In the genomic region with DNA sequence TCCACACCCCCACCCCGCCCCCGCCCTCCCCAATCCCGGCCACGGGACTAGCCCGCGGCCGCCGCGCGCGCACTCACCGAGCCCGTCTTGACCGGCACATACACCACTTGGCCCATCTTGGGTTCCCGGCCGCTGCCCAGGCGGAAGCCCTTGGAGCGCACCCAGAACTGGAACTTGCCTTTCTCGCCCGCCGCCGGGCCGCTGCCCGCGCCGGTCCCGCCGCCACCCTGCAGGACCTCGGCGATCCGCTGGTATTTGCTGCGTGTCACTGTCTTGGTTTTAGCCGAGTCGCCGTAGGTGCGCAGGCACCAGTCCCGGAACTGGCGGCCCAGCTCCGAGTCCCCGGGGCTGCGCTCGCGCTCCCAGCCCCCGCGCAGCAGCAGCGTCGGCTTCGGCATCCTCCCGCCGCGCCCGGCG, we compare ENCODE assay signal across 8 mouse cellular contexts. TPM values are rescaled to one million over a fixed set of nuclear protein-coding genes. Genes with fewer than 3 reads are reported as not detected.
DNase-seq lines count a peak whose midpoint lies in the region; ATAC-seq lines count a peak whose summit lies in the region.

No protein-coding gene starts in this region.

- peak overlapping the region; percentile 100 for H3K4me2 ChIP-seq in embryonic facial prominence, embryonic 11.5 days (ENCODE audit: low read depth, low read length)
- H3K4me2 ChIP-seq in heart, embryonic 14.5 days (ENCODE audit: low read length), result peak overlapping the region; percentile 96

- no peaks in the 10 kb centered on the region for H3K9me3 ChIP-seq in embryonic facial prominence, embryonic 11.5 days (replicated peaks; ENCODE audit: control insufficient read depth, low read length)
- H3K9me3 ChIP-seq in heart, embryonic 14.5 days (ENCODE audit: control insufficient read depth, low read length), result no peaks in the 10 kb centered on the region

- peaks cover 17% of the 10 kb centered on the region for H3K27me3 ChIP-seq in embryonic facial prominence, embryonic 11.5 days (ENCODE audit: control insufficient read depth, insufficient read depth, low read length)
- H3K27me3 ChIP-seq in heart, embryonic 14.5 days (ENCODE audit: control insufficient read depth, insufficient read depth, low read length), result no peaks in the 10 kb centered on the region; the same call in 1 of the 2 replicates

- peak overlapping the region; percentile 56 for H3K27ac ChIP-seq in embryonic facial prominence, embryonic 11.5 days (replicated peaks; ENCODE audit: low read depth, low read length)
- peak overlapping the region; percentile 56 to 87; a peak in 3 of 4 replicates for H3K27ac ChIP-seq in heart, embryonic 14.5 days (replicated peaks in 1 of 2; ENCODE audit: control insufficient read depth in 1 of 2, insufficient read depth in 1 of 2, low read depth in 2 of 2, low read length in 2 of 2)

- peak overlapping the region; percentile 70 for H3K4me3 ChIP-seq in embryonic facial prominence, embryonic 11.5 days (ENCODE audit: low read depth, low read length)
- H3K4me3 ChIP-seq in heart, embryonic 14.5 days (ENCODE audit: control insufficient read depth in 1 of 2, insufficient read depth in 1 of 2, low read depth in 1 of 2, low read length in 2 of 2), result peak overlapping the region; percentile 75

- H3K36me3 ChIP-seq in embryonic facial prominence, embryonic 11.5 days (replicated peaks; ENCODE audit: control insufficient read depth, insufficient read depth, low read depth, low read length), result no peaks in the 10 kb centered on the region
- no peaks in the 10 kb centered on the region for H3K36me3 ChIP-seq in heart, embryonic 14.5 days (ENCODE audit: control insufficient read depth, insufficient read depth, low read length)

- peak overlapping the region; percentile 70 for H3K9ac ChIP-seq in embryonic facial prominence, embryonic 11.5 days (replicated peaks; ENCODE audit: low read length)
- peak overlapping the region; percentile 89 for H3K9ac ChIP-seq in heart, embryonic 14.5 days (ENCODE audit: low read length)

- under 1% methylated on average over 47 of the region's 53 CpGs for WGBS in embryonic facial prominence, embryonic 11.5 days
- under 1% methylated on average over 51 of the region's 53 CpGs for WGBS in heart, embryonic 14.5 days

- ATAC-seq in embryonic facial prominence, embryonic 11.5 days (replicated peaks; ENCODE audit: insufficient number of reproducible peaks, low FRiP score, low TSS enrichment, low read depth), result peak; percentile 12; the same call in 1 of the 2 replicates
- no peak for ATAC-seq in heart, embryonic 14.5 days (ENCODE audit: insufficient number of reproducible peaks, insufficient read depth, low FRiP score, low read depth)

- H3K4me1 ChIP-seq in embryonic facial prominence, embryonic 11.5 days (ENCODE audit: control insufficient read depth, insufficient read depth, low read length), result peaks cover 2% of the 10 kb centered on the region
- H3K4me1 ChIP-seq in heart, embryonic 14.5 days (ENCODE audit: control insufficient read depth in 2 of 2, insufficient read depth in 2 of 2, low read length in 2 of 2), result peaks cover 20 to 34% of the 10 kb centered on the region in 2 experiments

- peak; percentile 69 to 88 for DNase-seq in adrenal gland, adult (ENCODE audit: inconsistent age in 2 of 2, low spot score in 1 of 2)
- DNase-seq in adrenal gland, adult 8-10 months, result no peak
- peak; percentile 68 for DNase-seq in Muller cell, postnatal 12 days (ENCODE audit: inconsistent ontology term)
- DNase-seq in embryonic facial prominence, embryonic 11.5 days (ENCODE audit: low spot score), result peak; percentile 41
- DNase-seq in kidney, postnatal 25 days, result peak; percentile 63 to 79
- DNase-seq in lung, postnatal 4 days, result peak; percentile 59 to 65
- peak; percentile 53 to 69 for DNase-seq in spleen, postnatal 10 days (ENCODE audit: low spot score in 2 of 2)

RNA-seq across cellular contexts. Expression of a gene that starts 0.4 kb away (rescaled TPM):
- total RNA-seq in adrenal gland, adult 8-10 months (2022), result 10 to 100 TPM in 3 of 4 experiments, 1 to 10 TPM in 1; 9.9 to 19.6 (median 12.8) TPM
- 17.6 and 21.0 TPM in 2 replicates for polyA plus RNA-seq in embryonic facial prominence, embryonic 11.5 days (2014; fragmentation: Nextera tagmentation; extraction: Ambion mirVana)
- polyA plus RNA-seq in heart, embryonic 14.5 days (2014; fragmentation: Nextera tagmentation; extraction: Ambion mirVana), result 10.0 and 12.6 TPM in 2 replicates

RNA-seq across cellular contexts. Expression of a gene that starts 36.8 kb away (rescaled TPM):
- not detected for total RNA-seq in adrenal gland, adult 8-10 months (2022)
- not detected in 2 replicates for polyA plus RNA-seq in embryonic facial prominence, embryonic 11.5 days (2014; fragmentation: Nextera tagmentation; extraction: Ambion mirVana)
- not detected in 2 replicates for polyA plus RNA-seq in heart, embryonic 14.5 days (2014; fragmentation: Nextera tagmentation; extraction: Ambion mirVana)
